Mouse (Mus musculus) limb, embryonic 11.5 days (tissue): Measurements from ENCODE around the gene Zfp512b. TPM values are rescaled to one million over a fixed set of nuclear protein-coding genes. Genes with fewer than 3 reads are reported as not detected.
A peak's percentile ranks its signal among the peaks of the same experiment; 100 is the strongest.

ENCODE experiments used
- ATAC-seq: fragments of 200-750 bp; cut with Nextera tagmentation; 2 replicates; pipeline ENCODE4 v1.8.0; 2017; ENCODE audit warnings: low read depth; ENCODE audit not compliant: insufficient number of reproducible peaks, low FRiP score, low TSS enrichment
- DNase-seq: peaks from one replicate; pipeline ENCODE4 v3.0.0-alpha.2; 2015; ENCODE audit warnings: low spot score
- H3K27ac ChIP-seq: fragments of 300-500 bp; sonication (generic); replicated peaks from 2 replicates; pipeline ENCODE4 v1.5.1; 2014; ENCODE audit warnings: low read depth, mild to moderate bottlenecking, low read length
- H3K27me3 ChIP-seq: fragments of 300-500 bp; sonication (generic); 2 replicates; pipeline ENCODE4 v1.6.1; 2014; ENCODE audit warnings: mild to moderate bottlenecking, low read length, mixed read lengths; ENCODE audit not compliant: control insufficient read depth, insufficient read depth
- H3K36me3 ChIP-seq: fragments of 300-500 bp; sonication (generic); 2 replicates; pipeline ENCODE4 v1.6.1; 2014; ENCODE audit warnings: mild to moderate bottlenecking, low read length, moderate library complexity, mixed read lengths; ENCODE audit not compliant: control insufficient read depth, insufficient read depth
- H3K4me1 ChIP-seq: fragments of 300-500 bp; sonication (generic); 2 replicates; pipeline ENCODE4 v1.6.1; 2014; ENCODE audit warnings: low read length, mixed read lengths; ENCODE audit not compliant: control insufficient read depth, insufficient read depth
- H3K4me2 ChIP-seq: fragments of 300-500 bp; sonication (generic); 2 replicates; pipeline ENCODE4 v1.6.1; 2014; ENCODE audit warnings: low read depth, mild to moderate bottlenecking, moderate library complexity; ENCODE audit not compliant: severe bottlenecking
- H3K4me3 ChIP-seq: fragments of 300-500 bp; sonication (generic); 2 replicates; pipeline ENCODE4 v1.5.1; 2014; ENCODE audit warnings: low read depth, low read length
- H3K9ac ChIP-seq: fragments of 300-500 bp; sonication (generic); 2 replicates; pipeline ENCODE4 v1.6.1; 2014; ENCODE audit warnings: mild to moderate bottlenecking, low read length
- H3K9me3 ChIP-seq: fragments of 300-500 bp; sonication (generic); 2 replicates; pipeline ENCODE4 v1.6.1; 2016; ENCODE audit warnings: low read length; ENCODE audit not compliant: control insufficient read depth
- WGBS: fragments of 180-500 bp; shearing (Covaris S2); extraction: QIAGEN DNeasy Blood & Tissue Kit; methylation state at CpG from one replicate; pipeline ENCODE4 v1.1.7; 2014; 5-methylcytosine and 5-hydroxymethylcytosine counted together
- polyA plus RNA-seq: library from polyadenylated mRNA; unstranded; fragments of >200 nt; fragmentation: Nextera tagmentation; extraction: Ambion mirVana; gene quantifications from 2 replicates; pipeline ENCODE4 v1.2.1, GENCODE M21; 2014

Zfp512b gene
- polyA plus RNA-seq, 1 experiment from 2014 or later, result 30.9 TPM

DNA sequence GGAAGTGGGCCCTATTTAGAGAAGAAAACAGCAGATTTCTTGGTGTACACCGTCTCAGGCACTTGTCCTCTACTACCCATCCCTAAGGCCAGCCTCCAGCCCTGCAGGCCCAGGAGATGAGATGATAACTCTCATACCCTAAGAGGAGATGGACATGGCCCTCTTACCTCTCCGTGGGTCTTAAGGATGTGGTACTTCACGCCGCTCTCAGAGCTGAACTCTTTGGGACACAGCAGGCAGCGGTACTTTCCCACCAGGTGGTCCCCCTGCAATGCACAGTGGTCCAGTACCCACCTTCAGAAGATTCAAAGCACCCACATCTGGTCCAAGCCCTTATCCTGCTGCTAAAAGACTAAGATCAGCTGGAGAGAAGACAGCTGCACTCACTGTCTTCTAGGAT, 7.1 kb downstream of the Zfp512b start:
- Histone ChIP-seq H3K4me3 (no peak overlapping the region), H3K9me3 (no peaks in the 10 kb centered on the region), H3K36me3 (peaks cover 33% of the 10 kb centered on the region), H3K27ac (no peak overlapping the region), H3K4me2 (no peak overlapping the region), H3K4me1 (peaks cover 3% of the 10 kb centered on the region; the same call in 1 of the 2 replicates), H3K27me3 (no peaks in the 10 kb centered on the region), H3K9ac (no peak overlapping the region)
- ATAC-seq (no peak), DNase-seq (no peak)
- WGBS, result 91% methylated on average over 5 of the region's 5 CpGs

DNA sequence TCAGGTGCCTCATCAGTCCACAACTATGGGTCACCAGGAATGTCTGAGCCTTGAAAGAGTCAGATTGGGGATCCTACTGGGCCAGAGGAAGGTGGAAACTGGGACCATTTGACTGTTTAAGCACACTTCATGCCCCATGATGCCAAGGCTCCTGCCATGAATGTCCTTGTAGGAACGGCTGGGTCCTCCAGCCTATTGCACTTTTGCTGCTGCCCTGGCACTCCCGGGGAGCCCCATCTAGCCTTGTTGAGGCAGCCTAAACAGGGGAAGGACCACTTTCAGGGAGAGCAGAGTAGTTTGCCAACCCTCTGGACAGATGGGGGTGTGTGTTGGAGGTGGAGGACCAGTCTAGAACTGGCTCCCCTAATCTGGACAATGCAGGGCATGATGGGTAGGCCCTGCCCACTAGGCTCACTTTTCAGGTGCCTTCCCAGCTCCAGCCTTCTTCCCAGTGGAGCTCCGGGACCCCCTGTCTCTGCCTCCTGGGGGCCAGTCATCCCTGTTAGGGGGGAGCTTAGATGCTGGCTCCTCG, 8.1 kb downstream of the Zfp512b start, which contains the start of gene Uckl1:
Gene Uckl1 (minus strand): TSS at position 482 of the 532 bp plus-strand sequence.
- Histone ChIP-seq H3K27me3 (no peaks in the 10 kb centered on the region), H3K9ac (no peak within 1 kb of the TSS), H3K4me1 (peaks cover 3% of the 10 kb centered on the region; the same call in 1 of the 2 replicates), H3K4me2 (no peak within 1 kb of the TSS), H3K9me3 (no peaks in the 10 kb centered on the region), H3K4me3 (no peak within 1 kb of the TSS), H3K36me3 (peaks cover 32% of the 10 kb centered on the region), H3K27ac (no peak within 1 kb of the TSS)
- ATAC-seq (no peak), DNase-seq (no peak)
- 85% methylated on average over 4 of the region's 4 CpGs for WGBS

DNA sequence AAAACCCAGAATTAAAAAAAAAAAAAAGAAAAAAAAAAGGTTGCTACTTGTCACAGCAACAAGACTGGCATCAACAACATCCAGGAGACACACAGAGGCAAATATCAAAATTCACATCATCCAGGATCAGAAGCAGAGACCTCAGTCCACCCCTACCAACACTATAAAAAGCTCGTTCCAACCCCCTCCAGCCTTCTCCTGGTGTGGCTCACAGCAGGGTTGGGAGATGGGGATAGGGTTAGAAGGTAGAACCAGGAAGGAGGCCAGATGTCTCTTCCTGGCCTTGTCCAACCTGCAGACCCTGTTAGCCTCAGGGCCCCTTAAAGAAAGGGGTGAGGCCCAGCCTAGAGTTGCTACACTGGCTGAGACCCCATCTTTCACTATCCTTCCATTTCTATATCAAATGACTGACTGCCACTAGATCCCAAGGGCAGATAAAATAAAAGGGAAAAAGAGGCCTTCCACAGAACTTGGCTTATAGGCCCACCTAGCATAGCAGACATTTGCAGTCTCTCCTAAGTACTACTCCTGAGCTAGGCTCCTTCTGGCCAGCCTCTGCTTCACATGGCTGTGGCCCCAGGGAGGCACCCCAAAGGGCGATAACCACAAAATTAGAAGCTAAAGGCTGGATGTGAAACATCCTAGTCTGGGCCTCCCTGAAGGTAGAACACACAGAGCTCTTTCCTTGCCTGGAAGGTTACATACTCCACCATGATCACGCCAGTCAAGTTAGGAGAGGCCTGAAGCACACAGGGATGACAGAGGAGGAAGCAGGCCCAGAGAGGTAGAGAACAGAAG, 8.9 kb downstream of the Zfp512b start:
- ATAC-seq (no peak), DNase-seq (peak; percentile 18)
- no peaks in the 10 kb centered on the region for H3K9me3 ChIP-seq
- H3K27me3 ChIP-seq, result no peaks in the 10 kb centered on the region
- H3K4me1 ChIP-seq, result peaks cover 3% of the 10 kb centered on the region; the same call in 1 of the 2 replicates
- no peak overlapping the region for H3K9ac ChIP-seq
- H3K27ac ChIP-seq, result no peak overlapping the region
- no peak overlapping the region for H3K4me3 ChIP-seq
- no peak overlapping the region for H3K4me2 ChIP-seq
- 90% methylated on average over 3 of the region's 3 CpGs for WGBS
- peaks cover 25% of the 10 kb centered on the region for H3K36me3 ChIP-seq

DNA sequence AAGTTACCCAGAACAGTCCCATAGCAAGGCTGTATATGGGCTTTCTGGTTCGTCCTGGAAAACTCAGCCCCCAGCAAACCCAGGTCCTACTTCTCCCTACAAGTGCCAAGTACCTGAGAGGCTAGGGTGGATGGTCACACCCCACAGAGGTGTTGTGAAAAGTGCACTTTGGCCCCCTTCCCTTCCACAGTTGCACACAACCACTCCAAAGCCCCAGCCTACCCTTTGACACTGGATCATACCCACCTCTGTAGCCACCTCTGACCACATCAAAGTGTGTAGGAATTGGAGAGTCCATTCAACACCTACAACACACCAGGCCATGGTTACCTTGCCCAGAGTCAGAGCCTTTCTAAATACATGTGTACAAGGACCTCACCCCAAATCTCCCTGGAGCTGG, 9.7 kb downstream of the Zfp512b start:
- Histone ChIP-seq H3K4me1 (peaks cover 3% of the 10 kb centered on the region; the same call in 1 of the 2 replicates), H3K27me3 (no peaks in the 10 kb centered on the region), H3K4me2 (no peak overlapping the region), H3K27ac (no peak overlapping the region), H3K9ac (no peak overlapping the region), H3K4me3 (no peak overlapping the region), H3K9me3 (no peaks in the 10 kb centered on the region), H3K36me3 (peaks cover 22% of the 10 kb centered on the region)
- ATAC-seq (no peak), DNase-seq (peak; percentile 18)
- 92% methylated on average over 1 of the region's 1 CpGs for WGBS

DNA sequence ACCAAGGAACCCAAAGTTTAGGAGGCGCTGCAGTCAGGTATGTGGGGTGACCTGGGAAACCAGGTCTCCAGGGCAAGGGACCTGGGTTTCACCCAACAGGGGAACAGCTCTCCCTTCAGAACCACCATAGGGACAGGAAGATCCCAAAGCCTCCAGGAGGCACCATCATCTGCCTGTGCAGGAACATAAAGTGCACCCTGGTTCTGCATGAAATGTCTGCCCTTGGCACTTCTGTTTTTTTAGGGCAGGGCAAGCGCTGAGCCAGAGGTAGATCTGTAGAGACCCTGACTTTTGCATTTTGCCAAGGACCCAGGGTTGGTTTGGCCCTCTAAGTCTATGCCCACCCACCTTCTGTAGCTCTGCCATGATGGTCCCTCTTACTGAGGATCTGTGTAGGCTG, 10.2 kb downstream of the Zfp512b start:
- 86% methylated on average over 2 of the region's 2 CpGs for WGBS

DNA sequence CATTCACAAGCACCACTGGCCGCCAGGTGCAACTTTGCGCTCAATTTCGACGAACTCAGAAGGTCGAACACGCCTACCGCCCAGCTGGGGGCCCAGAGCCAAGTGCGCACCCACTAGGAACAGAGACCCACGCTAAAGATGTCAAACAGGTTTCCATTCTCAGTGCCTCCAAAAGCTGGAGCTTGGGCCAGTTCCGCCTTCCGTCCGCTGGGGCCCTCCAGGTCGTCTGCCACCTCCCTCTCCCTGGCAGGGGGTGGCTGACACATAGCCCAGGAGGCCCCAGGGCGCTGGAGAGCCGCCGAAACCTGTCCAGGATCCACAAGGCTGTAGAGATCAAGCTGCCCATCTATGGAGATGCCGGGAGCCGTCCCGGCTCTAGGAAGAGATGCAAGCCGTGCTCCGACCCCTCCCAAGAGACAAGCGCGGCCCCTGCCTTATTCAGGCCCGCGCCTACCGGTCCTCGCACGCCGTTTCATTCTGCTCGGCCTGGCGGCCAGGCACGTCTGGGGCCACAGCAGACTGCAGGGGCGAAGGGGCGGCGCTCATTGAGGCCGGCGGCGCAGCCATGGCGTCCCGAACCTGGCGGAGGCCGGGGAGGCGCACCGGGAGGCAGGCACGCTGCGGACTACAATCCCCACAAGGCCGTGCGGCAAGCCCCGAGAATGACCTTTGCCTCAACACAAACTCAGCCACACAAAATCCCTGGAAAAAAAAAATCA, 11.0 kb downstream of the Zfp512b start:
- Histone ChIP-seq H3K9ac (peak overlapping the region; percentile 55), H3K4me2 (peak overlapping the region; percentile 89), H3K36me3 (peaks cover 16% of the 10 kb centered on the region), H3K4me3 (peak overlapping the region; percentile 60), H3K27ac (peak overlapping the region; percentile 23; the same call in 1 of the 2 replicates), H3K27me3 (no peaks in the 10 kb centered on the region), H3K9me3 (no peaks in the 10 kb centered on the region), H3K4me1 (peaks cover 3% of the 10 kb centered on the region; the same call in 1 of the 2 replicates)
- DNase-seq (peak; percentile 89), ATAC-seq (peak; percentile 86)
- WGBS, result 1% methylated on average over 49 of the region's 49 CpGs

More for the DNA sequence above, 10.2 kb downstream of the Zfp512b start:
- Histone ChIP-seq H3K27ac (no peak overlapping the region), H3K9me3 (no peaks in the 10 kb centered on the region), H3K9ac (no peak overlapping the region), H3K4me2 (no peak overlapping the region), H3K4me3 (0 out of 2 replicates have a peak overlapping the region, but pooled peaks have one; percentile 7), H3K4me1 (peaks cover 3% of the 10 kb centered on the region; the same call in 1 of the 2 replicates), H3K27me3 (no peaks in the 10 kb centered on the region), H3K36me3 (peaks cover 22% of the 10 kb centered on the region)
- ATAC-seq (no peak), DNase-seq (peak; percentile 22)

DNA sequence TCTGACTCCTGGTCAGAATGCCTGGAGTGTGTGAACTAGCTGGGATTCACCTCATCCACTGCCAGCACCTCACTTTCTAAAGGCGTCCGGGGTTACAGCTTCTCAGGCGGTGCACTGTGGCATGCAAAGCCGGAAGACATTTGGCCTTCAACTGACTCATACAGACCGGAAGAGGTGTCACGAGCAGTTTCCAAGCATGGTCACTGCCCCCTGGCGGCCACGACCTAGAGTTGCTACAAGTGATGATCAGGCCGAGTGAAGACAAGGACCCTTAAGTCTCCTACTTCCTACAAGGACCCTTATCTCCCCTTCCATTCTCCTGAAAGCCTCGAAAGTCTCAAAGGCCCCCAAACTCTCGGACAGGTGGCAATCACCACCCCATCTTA, 11.6 kb downstream of the Zfp512b start:
- H3K9ac ChIP-seq, result peak overlapping the region; percentile 55
- ATAC-seq, result peak; percentile 77
- H3K27ac ChIP-seq, result 0 out of 2 replicates have a peak overlapping the region, but pooled peaks have one; percentile 23
- DNase-seq, result peak; percentile 87
- no peaks in the 10 kb centered on the region for H3K27me3 ChIP-seq
- H3K9me3 ChIP-seq, result no peaks in the 10 kb centered on the region
- H3K4me1 ChIP-seq, result peaks cover 3% of the 10 kb centered on the region; the same call in 1 of the 2 replicates
- peaks cover 11% of the 10 kb centered on the region for H3K36me3 ChIP-seq
- H3K4me3 ChIP-seq, result peak overlapping the region; percentile 60
- WGBS, result under 1% methylated on average over 11 of the region's 11 CpGs
- H3K4me2 ChIP-seq, result peak overlapping the region; percentile 89

DNA sequence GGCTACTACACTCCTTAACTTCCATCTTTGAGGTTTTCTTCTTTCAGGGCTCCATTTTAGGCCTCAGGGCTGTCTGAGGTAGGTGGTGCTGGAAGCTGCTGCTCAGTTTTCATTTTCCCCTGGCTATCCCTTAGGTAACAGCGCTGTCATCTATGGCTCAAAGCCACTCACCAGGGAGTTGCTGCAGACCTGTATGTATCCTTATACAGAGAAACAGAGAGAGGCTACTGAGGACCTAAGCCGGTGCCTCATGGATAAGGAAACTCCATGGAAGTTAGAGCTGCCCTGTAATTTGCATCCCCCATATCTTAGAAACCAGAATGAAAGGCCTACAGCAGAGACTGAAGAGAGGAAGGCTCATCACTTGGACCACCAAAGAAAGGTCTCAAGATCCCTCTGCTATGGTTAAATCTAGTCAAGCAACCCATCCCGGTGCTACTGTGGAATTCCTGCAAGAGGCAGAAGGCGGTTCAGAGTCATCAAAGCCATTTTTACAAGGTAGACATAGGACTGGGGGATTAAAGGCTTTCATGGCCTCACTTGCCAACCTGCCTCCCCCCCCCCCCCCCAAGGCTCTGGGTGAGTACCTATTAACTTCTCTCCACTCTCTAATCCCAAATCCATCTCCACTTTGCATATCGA, 12.4 kb downstream of the Zfp512b start:
- ATAC-seq, result no peak
- Histone ChIP-seq H3K36me3 (peaks cover 7% of the 10 kb centered on the region), H3K9me3 (no peaks in the 10 kb centered on the region), H3K27me3 (no peaks in the 10 kb centered on the region), H3K4me1 (peaks cover 3% of the 10 kb centered on the region; the same call in 1 of the 2 replicates), H3K9ac (peak overlapping the region; percentile 47; the same call in 1 of the 2 replicates), H3K4me2 (peak overlapping the region; percentile 89), H3K27ac (no peak overlapping the region), H3K4me3 (peak overlapping the region; percentile 60)
- DNase-seq, result peak; percentile 17
- 75% methylated on average over 5 of the region's 5 CpGs for WGBS
